Mouse (Mus musculus): ENCODE measurements around the gene Olfr592.

GRCm38 (mm10) chr7:103156256-103156655 lies 28.3 kb upstream of the Olfr592 start, which contains the start of gene Olfr589:
- TF ChIP-seq POLR2A (IDR thresholded peaks at IDR 0.05; ENCODE audit: borderline replicate concordance, low read depth, low read length) (no peak), CTCF (IDR thresholded peaks at IDR 0.05; ENCODE audit: low read depth, low read length) (no peak)
